8 mouse cellular contexts compared by ENCODE assay signal in the genomic region with DNA sequence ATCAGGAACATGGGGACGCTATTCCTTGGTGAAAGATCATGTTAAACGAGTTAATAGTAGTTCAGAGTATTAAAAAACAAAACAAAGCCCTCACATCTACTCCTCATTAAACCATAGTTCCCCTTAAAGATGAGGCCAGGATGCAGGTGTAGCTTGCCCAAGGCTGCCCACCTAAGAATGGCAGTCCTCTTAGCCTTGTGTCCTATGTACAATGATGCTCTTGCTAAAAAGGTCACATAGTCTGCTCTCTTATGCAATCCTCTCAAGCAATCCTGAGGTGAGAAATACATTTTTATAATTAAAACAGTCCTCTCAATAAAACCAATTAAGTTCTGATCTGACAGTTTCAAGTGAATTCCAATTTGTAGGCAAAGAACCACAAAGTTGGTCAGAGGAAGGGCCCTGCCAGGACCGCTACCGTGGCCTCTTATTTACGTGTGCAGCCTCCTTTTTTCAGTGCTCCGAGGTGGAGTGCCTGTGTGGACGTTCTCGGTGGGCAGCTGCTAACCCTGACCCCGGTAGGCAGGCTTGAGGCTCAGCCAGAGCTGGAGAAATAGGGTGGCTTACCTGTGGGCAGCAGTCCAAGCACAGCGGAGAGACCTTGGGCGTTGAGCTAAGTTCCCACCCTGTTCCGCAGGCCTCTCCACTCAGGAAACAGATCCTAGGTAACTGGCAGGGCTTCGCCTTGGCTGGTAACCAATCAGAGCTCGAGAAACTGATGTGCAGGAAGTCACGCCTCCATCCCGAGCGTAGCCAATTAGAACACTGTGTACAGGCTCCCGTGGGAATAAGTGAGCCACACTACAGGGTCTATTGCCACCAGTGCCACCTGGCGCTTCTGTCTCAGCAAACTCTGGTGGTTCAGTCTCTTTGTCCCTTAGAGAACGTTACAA. TPM values are rescaled to one million over a fixed set of nuclear protein-coding genes. Genes with fewer than 3 reads are reported as not detected.
DNase-seq lines count a peak whose midpoint lies in the region; ATAC-seq and TF ChIP-seq lines count a peak whose summit lies in the region.

A gene (minus strand): TSS at position 633 of the 893 bp plus-strand sequence.

- H3K36me3 ChIP-seq in megakaryocyte, embryonic 14.5 days (replicated peaks; ENCODE audit: low read length), result peaks cover 58% of the 10 kb centered on the region

- ATAC-seq in activated CD4-positive, CD25-positive, alpha-beta regulatory T cell, adult 4 months, result peak; percentile 99

- H3K27me3 ChIP-seq in megakaryocyte, embryonic 14.5 days (replicated peaks), result no peaks in the 10 kb centered on the region

- no peaks in the 10 kb centered on the region for H3K9me3 ChIP-seq in megakaryocyte, embryonic 14.5 days

- peaks cover 2% of the 10 kb centered on the region; the same call in 1 of the 2 replicates for H3K4me1 ChIP-seq in cortical plate, adult 2 months (ENCODE audit: control insufficient read depth, insufficient read depth, low read length)
- H3K4me1 ChIP-seq in megakaryocyte, embryonic 14.5 days, result peaks cover 50% of the 10 kb centered on the region

- peak; percentile 54; the same call in 1 of the 2 replicates for TF ChIP-seq POLR2A in cortical plate, adult 2 months (IDR thresholded peaks at IDR 0.05; ENCODE audit: extremely low read depth, insufficient read depth, low read length)

- peak within 1 kb of the TSS; percentile 85 for H3K4me3 ChIP-seq in cortical plate, adult 2 months (ENCODE audit: insufficient read depth, low read length)
- peak within 1 kb of the TSS; percentile 94 for H3K4me3 ChIP-seq in megakaryocyte, embryonic 14.5 days (replicated peaks)

- no peak for TF ChIP-seq CTCF in cortical plate, adult 2 months (IDR thresholded peaks at IDR 0.05; ENCODE audit: extremely low read depth, insufficient read depth, low read length)

- 0 out of 2 replicates have a peak within 1 kb of the TSS, but pooled peaks have one; percentile 20 for H3K27ac ChIP-seq in cortical plate, adult 2 months (ENCODE audit: insufficient read depth, low read length)

- DNase-seq in gastrocnemius, adult 8-10 months (ENCODE audit: low spot score in 2 of 2), result peak; percentile 92 to 97
- peak; percentile 95 for DNase-seq in hindlimb bud, embryonic 11.5 days (ENCODE audit: extremely low spot score, low read depth, low spot score)
- peak; percentile 73 to 98 for DNase-seq in left cerebral cortex, adult 8-10 months (ENCODE audit: low spot score in 2 of 2)
- peak; percentile 98 to 99 for DNase-seq in right cerebral cortex, postnatal 10 days (ENCODE audit: low spot score in 2 of 2)
- DNase-seq in urinary bladder, postnatal 25 days (ENCODE audit: low spot score), result peak; percentile 69

RNA-seq across cellular contexts. Expression of the gene that starts here (rescaled TPM):
- 10 to 100 TPM; 19.3 to 20.2 TPM for polyA plus RNA-seq in activated CD4-positive, CD25-positive, alpha-beta regulatory T cell, adult 4 months (2017; shearing (Covaris generic))
- polyA plus RNA-seq in cortical plate, adult 2 months (2012; rRNA removed), result 20.6 and 23.6 TPM in 2 replicates
- total RNA-seq in gastrocnemius, adult 8-10 months (2022), result 1 to 10 TPM; 8.0 to 9.5 (median 8.9) TPM
- 10 to 100 TPM; 15.9 to 24.4 (median 18.8) TPM for total RNA-seq in left cerebral cortex, adult 8-10 months (2022)
- polyA plus RNA-seq in megakaryocyte, embryonic 14.5 days (2012; ENCODE audit: insufficient read depth, low replicate concordance), result 0.46 TPM in 1 of 2 replicates, not detected in the other

Comparison
In these comparisons a context has a peak if more than half of its experiments do, and no peak if none do; other contexts are left out.
1. Peak in every context shown above with its lines: DNase-seq, ATAC-seq, H3K4me3 ChIP-seq and H3K27ac ChIP-seq.
2. RNA of the gene that starts here (polyA plus RNA-seq): 20.6 to 23.6 TPM in cortical plate, adult 2 months and 19.3 to 20.2 TPM in activated CD4-positive, CD25-positive, alpha-beta regulatory T cell, adult 4 months; 0.46 TPM in megakaryocyte, embryonic 14.5 days; every median in the first group is over 10 times any median in the second.